Mouse (Mus musculus) CD4-positive, CD25-positive, alpha-beta regulatory T cell, adult 2 months (primary cell): ENCODE measurements around the gene Arpc5l.
"Not testable (repeated sequence)": the region's sequence is repeated elsewhere in the genome, so short reads cannot be mapped to it uniquely, and the experiment has no call there.

ENCODE experiments used
- DNase-seq: peaks from one replicate; pipeline ENCODE4 v3.0.0-alpha.2; 2012; ENCODE audit warnings: low read depth, low spot score

The Arpc5l gene

DNA sequence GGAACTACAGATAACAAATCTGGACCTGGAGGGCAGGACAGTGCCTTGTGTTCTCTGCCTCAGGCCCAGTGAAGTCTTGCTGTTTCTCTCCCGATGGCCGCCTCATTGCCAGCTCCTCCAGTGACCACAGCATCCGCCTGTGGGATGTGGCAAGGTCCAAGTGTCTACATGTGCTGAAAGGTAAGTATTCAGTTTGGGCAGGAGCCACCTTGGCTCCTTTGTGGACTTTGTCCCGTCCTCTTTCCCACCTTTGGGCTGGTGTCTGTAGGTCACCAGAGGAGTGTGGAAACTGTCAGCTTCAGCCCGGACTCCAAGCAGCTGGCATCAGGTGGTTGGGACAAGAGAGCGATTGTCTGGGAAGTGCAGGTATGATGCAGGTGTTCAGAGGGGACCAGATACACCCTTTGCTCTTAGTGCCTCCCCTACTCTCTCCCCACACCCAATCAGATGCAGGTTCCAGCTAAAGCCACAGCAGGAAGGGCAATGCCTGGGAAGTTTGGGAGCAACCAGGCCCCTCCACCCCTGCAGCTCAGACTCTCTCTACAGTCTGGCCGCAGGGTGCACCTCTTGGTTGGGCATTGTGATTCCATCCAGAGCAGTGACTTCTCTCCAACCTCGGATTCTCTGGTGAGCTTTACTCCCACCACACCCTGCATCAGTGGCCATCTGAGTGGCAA, 5.1 kb upstream of the Arpc5l start:
- DNase-seq = no peak

DNA sequence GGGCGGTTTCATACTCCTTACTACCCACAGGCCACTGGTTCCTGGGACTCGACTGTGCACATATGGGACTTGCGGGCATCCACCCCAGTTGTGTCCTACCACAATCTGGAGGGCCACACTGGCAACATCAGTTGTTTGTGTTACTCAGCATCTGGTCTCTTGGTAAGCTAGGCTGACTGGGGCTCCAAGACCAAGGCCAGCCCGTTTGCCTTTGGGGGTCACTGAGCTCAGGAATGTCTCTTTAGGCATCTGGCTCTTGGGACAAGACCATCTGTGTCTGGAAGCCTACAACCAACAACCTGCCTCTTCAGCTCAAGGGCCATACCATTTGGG, 4.6 kb upstream of the Arpc5l start:
- no peak for DNase-seq

- DNase-seq = no peak
These were observed 3.3 kb upstream of the Arpc5l start for GRCm38 (mm10) chr2:39001866-39002265.

GRCm38 (mm10) chr2:39003106-39003505, 2.0 kb upstream of the Arpc5l start:
- no peak for DNase-seq

DNA sequence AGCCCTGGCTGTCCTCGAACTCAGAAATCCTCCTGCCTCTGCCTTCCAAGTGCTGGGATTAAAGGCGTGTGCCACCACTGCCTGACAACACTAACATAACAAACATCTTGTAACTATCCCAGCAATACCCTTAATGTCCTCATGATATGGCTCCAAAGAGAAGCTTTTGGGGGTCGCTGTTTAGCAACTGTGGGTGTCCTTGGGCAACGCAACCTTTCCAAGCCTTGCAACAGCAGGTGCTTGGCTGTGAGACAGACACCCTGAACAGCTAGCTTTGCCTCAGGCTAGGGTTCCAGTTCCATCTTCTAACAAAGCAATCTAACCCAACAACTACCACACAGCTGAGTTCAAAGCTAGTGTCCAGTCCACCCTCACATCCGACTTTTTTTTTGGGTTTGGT, 1.6 kb upstream of the Arpc5l start:
- no peak for DNase-seq

DNA sequence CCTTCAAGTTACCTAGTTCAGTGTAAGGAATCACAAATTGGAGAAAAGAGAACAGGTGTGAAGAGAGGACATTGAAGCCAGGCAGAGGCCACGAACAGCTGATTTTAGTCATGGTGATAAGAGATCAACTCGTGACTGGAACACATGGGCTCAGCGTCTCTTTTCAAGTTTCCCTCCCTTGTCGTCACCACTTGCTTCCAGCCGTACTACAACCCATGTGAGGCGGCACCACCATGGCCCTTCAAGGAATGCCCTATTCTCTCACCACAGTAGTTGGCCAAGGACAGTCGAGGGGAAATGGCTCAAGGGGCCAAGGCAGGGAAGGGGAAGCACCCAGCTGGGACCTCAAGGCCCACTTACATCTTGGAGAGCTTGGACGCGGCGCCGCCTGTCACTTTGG, 776 bp upstream of the Arpc5l start:
- peak; percentile 64 for DNase-seq

GRCm38 (mm10) chr2:39005574-39006079, 479 bp downstream of the Arpc5l start, which contains the start of gene Rpl35:
Rpl35 (minus strand) TSS chr2:39005624.
- DNase-seq = peak; percentile 78

GRCm38 (mm10) chr2:39006149-39006730, 1.1 kb downstream of the Arpc5l start:
- no peak for DNase-seq

DNA sequence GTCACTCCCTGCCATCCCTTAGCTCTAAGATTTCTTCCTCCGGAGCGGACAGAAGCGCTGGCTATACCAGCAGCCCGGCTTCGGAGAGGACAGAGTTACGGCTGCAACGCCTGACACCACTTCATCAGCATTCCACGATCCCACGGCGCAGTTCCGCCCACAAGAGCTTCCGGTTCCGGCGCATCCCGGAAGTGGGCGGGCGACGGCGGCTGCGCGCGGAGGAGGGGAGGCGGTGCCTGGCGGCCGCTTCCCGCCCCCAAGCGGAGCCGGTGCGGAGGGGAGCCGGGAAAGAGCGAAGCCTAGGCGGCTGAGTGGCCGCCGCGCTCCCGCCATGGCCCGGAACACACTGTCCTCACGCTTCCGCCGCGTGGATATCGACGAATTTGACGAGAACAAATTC, 2.7 kb downstream of the Arpc5l start:
- DNase-seq = peak; percentile 96

DNA sequence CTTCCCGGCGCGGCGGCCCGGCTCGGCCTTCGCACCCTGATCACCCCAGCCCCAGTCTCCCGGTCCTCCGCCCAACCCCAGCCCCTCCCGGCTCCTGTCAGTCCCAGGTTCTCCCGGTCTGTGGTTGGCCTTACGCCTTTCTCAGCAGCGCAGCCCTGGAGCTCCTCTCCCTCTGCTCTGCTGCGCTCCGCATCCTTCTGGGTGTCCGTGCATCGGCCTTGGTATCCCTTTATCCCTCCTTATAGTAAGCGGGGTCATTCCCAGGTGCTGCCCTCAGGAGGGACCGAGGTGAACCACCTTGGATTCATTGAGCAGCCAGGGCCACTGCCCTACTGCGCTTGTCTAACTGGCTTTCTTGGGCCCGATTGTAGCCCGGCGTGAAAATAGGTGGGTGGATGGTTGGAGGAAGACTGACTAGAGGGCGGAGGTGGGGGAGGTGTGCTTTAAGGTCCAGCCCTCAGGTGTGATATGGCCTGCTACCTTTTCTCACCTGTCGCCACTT, 3.3 kb downstream of the Arpc5l start:
- no peak for DNase-seq

GRCm38 (mm10) chr2:39008954-39009365, 3.8 kb downstream of the Arpc5l start:
- peak; percentile 88 for DNase-seq

GRCm38 (mm10) chr2:39010144-39010543, 5.0 kb downstream of the Arpc5l start:
- not testable (repeated sequence) for DNase-seq

DNA sequence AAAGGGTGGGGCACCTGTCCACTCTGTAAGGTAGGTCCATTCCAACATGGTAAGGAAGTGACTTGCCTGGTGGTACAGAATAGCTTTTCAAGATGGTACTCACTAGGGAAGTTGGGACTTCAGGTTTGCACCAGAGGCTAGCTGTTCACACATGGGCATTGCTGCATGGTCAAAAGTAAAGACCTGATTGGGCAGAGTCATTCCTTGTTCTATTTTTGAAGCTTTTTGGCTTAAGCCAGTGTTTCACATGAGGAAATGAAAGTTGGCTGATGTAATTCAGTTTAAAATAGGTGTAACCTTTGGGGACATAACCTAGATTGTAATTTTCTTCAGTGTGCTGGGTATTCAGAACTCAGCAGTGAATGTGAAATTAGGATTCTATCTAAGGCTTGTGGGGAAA, 6.1 kb downstream of the Arpc5l start:
- DNase-seq = no peak

GRCm38 (mm10) chr2:39011971-39012370, 6.8 kb downstream of the Arpc5l start:
- DNase-seq = no peak

GRCm38 (mm10) chr2:39012768-39013279, 7.7 kb downstream of the Arpc5l start:
- DNase-seq = no peak

DNA sequence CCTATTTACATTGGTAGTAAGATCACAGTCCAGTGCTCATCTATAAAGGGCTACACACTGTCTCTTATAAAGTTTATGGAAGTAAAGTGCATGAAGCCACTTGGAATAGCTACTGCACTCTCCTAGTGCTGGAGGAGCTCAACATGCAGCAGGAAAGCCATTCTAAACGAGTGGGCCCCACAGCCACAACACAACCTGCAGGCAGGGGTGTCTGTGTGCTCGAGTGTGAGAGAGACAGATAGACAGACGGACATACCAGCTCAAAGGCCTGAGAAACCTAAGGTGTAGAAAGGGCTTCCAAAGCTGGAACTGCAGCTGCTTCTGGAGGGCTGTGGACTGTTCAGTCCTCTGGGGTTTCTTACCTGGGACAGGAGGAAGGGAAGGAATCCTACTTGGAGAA, 11.4 kb downstream of the Arpc5l start:
- no peak for DNase-seq

- DNase-seq = no peak
These were observed 14.9 kb downstream of the Arpc5l start for GRCm38 (mm10) chr2:39020004-39020403.

- no peak for DNase-seq
These were observed 26.5 kb downstream of the Arpc5l start for GRCm38 (mm10) chr2:39031611-39032010.

DNA sequence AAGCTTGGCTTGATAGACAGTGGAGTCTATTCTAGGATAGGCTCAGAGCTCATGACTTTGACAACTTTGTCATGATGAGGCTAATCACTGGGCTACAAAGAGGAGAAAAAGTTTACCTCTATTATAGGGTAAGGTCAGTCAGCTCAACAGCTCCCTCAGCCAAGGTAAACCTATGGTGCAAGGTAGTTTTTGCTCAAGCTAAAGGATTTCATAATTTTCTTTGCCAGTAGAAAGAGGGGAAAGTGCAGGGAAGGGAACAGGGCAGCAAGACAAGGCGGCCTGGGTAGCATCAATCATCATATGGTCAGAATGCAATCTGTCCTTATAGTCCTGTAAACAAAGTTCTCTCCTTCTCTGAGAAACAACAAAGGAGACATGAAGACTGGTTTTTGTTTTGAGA, 35.1 kb downstream of the Arpc5l start:
- no peak for DNase-seq

GRCm38 (mm10) chr2:39048515-39048914, 43.4 kb downstream of the Arpc5l start:
- DNase-seq = no peak

- DNase-seq = no peak
These were observed 59.7 kb downstream of the Arpc5l start for GRCm38 (mm10) chr2:39064687-39065399.
